ENCODE assay signal across 8 mouse cellular contexts in genomic region chr2:148751893-148752813, GRCm38 (mm10). TPM values are rescaled to one million over a fixed set of nuclear protein-coding genes. Genes with fewer than 3 reads are reported as not detected.
DNase-seq lines count a peak whose midpoint lies in the region; ATAC-seq and TF ChIP-seq lines count a peak whose summit lies in the region.

No protein-coding gene starts in this region.

- H3K27me3 ChIP-seq in megakaryocyte, embryonic 14.5 days (replicated peaks), result peaks cover 9% of the 10 kb centered on the region

- H3K4me3 ChIP-seq in cortical plate, adult 2 months (ENCODE audit: insufficient read depth, low read length), result peak overlapping the region; percentile 21; the same call in 1 of the 2 replicates
- peak overlapping the region; percentile 89 for H3K4me3 ChIP-seq in megakaryocyte, embryonic 14.5 days (replicated peaks)

- peak; percentile 71 to 94 for DNase-seq in adrenal gland, adult (ENCODE audit: inconsistent age in 2 of 2, low spot score in 1 of 2)
- DNase-seq in gastrocnemius, adult 8-10 months (ENCODE audit: low spot score in 2 of 2), result peak; percentile 13 to 33
- DNase-seq in left cerebral cortex, adult 9 months (ENCODE audit: low spot score in 2 of 2), result peak; percentile 60 to 82
- peak; percentile 77 to 88 for DNase-seq in right cerebral cortex, adult 2 months (ENCODE audit: low spot score in 2 of 2)
- DNase-seq in yolk sac, embryonic 10.5 days (ENCODE audit: low spot score), result peak; percentile 68

- H3K36me3 ChIP-seq in megakaryocyte, embryonic 14.5 days (replicated peaks; ENCODE audit: low read length), result no peaks in the 10 kb centered on the region

- H3K9me3 ChIP-seq in megakaryocyte, embryonic 14.5 days, result no peaks in the 10 kb centered on the region

- TF ChIP-seq POLR2A in cortical plate, adult 2 months (IDR thresholded peaks at IDR 0.05; ENCODE audit: extremely low read depth, insufficient read depth, low read length), result no peak

- peak; percentile 44; the same call in 1 of the 2 replicates for TF ChIP-seq CTCF in cortical plate, adult 2 months (IDR thresholded peaks at IDR 0.05; ENCODE audit: extremely low read depth, insufficient read depth, low read length)

- no peaks in the 10 kb centered on the region for H3K4me1 ChIP-seq in cortical plate, adult 2 months (ENCODE audit: control insufficient read depth, insufficient read depth, low read length)
- peaks cover 36% of the 10 kb centered on the region for H3K4me1 ChIP-seq in megakaryocyte, embryonic 14.5 days

- H3K27ac ChIP-seq in cortical plate, adult 2 months (ENCODE audit: insufficient read depth, low read length), result no peak overlapping the region

- ATAC-seq in inflammation-experienced regulatory T-cells, adult 6 months, result peak; percentile 91

RNA-seq across cellular contexts. Expression of gene Cstl1, which starts 2.0 kb away (rescaled TPM):
- polyA plus RNA-seq in cortical plate, adult 2 months (2012; rRNA removed), result 0.40 and 0.70 TPM in 2 replicates
- not detected for total RNA-seq in gastrocnemius, adult 8-10 months (2022)
- not detected for polyA plus RNA-seq in inflammation-experienced regulatory T-cells, adult 6 months (2017; shearing (Covaris generic))
- not detected in 2 replicates for polyA plus RNA-seq in megakaryocyte, embryonic 14.5 days (2012; ENCODE audit: insufficient read depth, low replicate concordance)

RNA-seq across cellular contexts. Expression of gene Cst11, which starts 19.1 kb away (rescaled TPM):
- polyA plus RNA-seq in cortical plate, adult 2 months (2012; rRNA removed), result not detected in 2 replicates
- total RNA-seq in gastrocnemius, adult 8-10 months (2022), result not detected
- polyA plus RNA-seq in inflammation-experienced regulatory T-cells, adult 6 months (2017; shearing (Covaris generic)), result not detected
- not detected in 2 replicates for polyA plus RNA-seq in megakaryocyte, embryonic 14.5 days (2012; ENCODE audit: insufficient read depth, low replicate concordance)

RNA-seq across cellular contexts. Expression of gene Napb, which starts 19.9 kb away (rescaled TPM):
- polyA plus RNA-seq in cortical plate, adult 2 months (2012; rRNA removed), result 219 and 222 TPM in 2 replicates
- total RNA-seq in gastrocnemius, adult 8-10 months (2022), result 1 to 10 TPM; 4.1 to 6.1 (median 4.8) TPM
- polyA plus RNA-seq in inflammation-experienced regulatory T-cells, adult 6 months (2017; shearing (Covaris generic)), result 1 to 10 TPM in 2 of 3 experiments, under 1 TPM in 1; 0.34 to 1.2 (median 1.1) TPM
- not detected in 2 replicates for polyA plus RNA-seq in megakaryocyte, embryonic 14.5 days (2012; ENCODE audit: insufficient read depth, low replicate concordance)

RNA-seq across cellular contexts. Expression of gene 8030411F24Rik, which starts 29.7 kb away (rescaled TPM):
- polyA plus RNA-seq in cortical plate, adult 2 months (2012; rRNA removed), result not detected in 2 replicates
- not detected for total RNA-seq in gastrocnemius, adult 8-10 months (2022)
- polyA plus RNA-seq in inflammation-experienced regulatory T-cells, adult 6 months (2017; shearing (Covaris generic)), result not detected
- not detected in 2 replicates for polyA plus RNA-seq in megakaryocyte, embryonic 14.5 days (2012; ENCODE audit: insufficient read depth, low replicate concordance)

RNA-seq across cellular contexts. Expression of gene Cst12, which starts 37.0 kb away (rescaled TPM):
- not detected in 2 replicates for polyA plus RNA-seq in cortical plate, adult 2 months (2012; rRNA removed)
- not detected for total RNA-seq in gastrocnemius, adult 8-10 months (2022)
- not detected for polyA plus RNA-seq in inflammation-experienced regulatory T-cells, adult 6 months (2017; shearing (Covaris generic))
- not detected in 2 replicates for polyA plus RNA-seq in megakaryocyte, embryonic 14.5 days (2012; ENCODE audit: insufficient read depth, low replicate concordance)

Comparison
In these comparisons a context has a peak if more than half of its experiments do, and no peak if none do; other contexts are left out.
1. DNase-seq: peak in every context shown above with its lines; median percentile 82 in adrenal gland, adult; 82 in right cerebral cortex, adult 2 months; 71 in left cerebral cortex, adult 9 months; 68 in yolk sac, embryonic 10.5 days; 23 in gastrocnemius, adult 8-10 months.
2. RNA of gene Napb, which starts 19.9 kb away (polyA plus RNA-seq): 219 to 222 TPM in cortical plate, adult 2 months; 0.34 to 1.2 TPM in inflammation-experienced regulatory T-cells, adult 6 months and not detected in megakaryocyte, embryonic 14.5 days; every median in the first group is over 10 times any median in the second.